Mouse (Mus musculus) telencephalon, adult 2 months (tissue): ENCODE measurements at regions not wholly inside any gene's neighbourhood (a gene's known extent, or its start where the extent isn't known, plus 50 kb on each side); places are given as distances from the start of the nearest gene placed in this dataset.

Source experiments
- DNase-seq: peaks from one replicate; pipeline ENCODE4 v3.0.0-alpha.2; 2011; ENCODE audit warnings: low read depth, low spot score

- no peak for DNase-seq
Observed at GRCm38 (mm10) chr6:31273816-31274215, 124.7 kb upstream of the Mkln1 start.

DNA sequence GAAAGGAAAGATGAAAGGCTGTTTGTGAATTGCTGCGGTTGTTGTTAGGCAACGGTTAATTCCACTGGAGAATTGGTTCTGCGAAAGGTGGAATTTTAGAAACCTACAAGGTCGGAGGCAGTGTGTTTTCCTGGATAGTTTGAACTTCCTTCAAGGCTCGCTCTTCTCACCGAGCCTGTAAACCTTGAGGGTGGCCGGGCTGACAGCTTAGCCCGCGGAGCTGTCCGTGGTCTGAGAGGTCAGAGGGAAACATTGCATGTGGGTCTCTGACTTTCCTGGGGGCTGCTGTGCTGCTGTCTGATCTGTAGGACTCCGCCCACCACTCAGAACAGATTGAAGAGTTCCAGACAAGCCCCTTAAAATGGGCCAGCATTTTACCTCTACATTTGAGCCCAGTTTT is 124.3 kb upstream of the Mkln1 start:
- DNase-seq, result no peak

- DNase-seq, result no peak
Observed at GRCm38 (mm10) chr6:31277792-31278191, 120.7 kb upstream of the Mkln1 start.

DNA sequence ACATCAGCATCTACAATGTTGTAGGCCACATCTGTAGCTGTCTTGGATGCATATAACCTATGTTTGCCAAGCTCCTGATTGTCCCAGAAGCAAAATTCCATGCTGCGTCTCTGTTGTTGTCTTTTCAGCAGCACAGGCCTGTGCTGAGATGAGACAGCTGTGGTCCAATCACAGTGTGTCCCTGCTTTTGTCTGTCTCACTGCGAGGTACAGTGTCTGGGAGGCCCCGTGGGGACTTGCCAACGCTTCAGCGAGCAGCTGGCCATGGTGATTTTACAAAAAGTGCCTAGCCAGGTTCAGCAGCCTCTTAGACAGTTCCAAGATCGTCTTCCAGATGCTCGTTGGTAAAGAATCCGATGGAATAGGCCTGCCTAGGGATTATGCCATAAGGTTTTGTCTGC is 114.6 kb upstream of the Mkln1 start:
- DNase-seq, result no peak

DNA sequence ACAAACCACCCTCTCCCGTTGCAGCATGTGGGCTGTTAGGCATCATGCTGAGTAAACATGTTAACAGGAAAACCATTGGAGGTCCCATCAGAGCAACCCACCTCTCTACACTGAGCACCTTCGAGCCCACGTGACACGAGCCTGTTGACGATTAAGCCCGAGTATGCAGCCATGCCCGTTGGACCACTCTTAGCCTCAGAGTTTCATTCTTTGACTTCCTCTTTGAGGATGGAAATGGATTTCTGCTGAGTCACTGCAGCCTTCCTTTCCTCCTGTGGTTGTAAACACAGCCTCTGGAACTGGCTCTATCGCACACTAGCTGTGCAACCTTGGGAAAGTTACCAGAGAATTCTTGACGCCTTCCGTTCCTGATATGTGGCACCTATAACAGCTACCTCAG is 114.1 kb upstream of the Mkln1 start:
- DNase-seq, result no peak

- DNase-seq, result peak; percentile 95
Observed at GRCm38 (mm10) chr6:31285064-31285463, 113.5 kb upstream of the Mkln1 start.

DNA sequence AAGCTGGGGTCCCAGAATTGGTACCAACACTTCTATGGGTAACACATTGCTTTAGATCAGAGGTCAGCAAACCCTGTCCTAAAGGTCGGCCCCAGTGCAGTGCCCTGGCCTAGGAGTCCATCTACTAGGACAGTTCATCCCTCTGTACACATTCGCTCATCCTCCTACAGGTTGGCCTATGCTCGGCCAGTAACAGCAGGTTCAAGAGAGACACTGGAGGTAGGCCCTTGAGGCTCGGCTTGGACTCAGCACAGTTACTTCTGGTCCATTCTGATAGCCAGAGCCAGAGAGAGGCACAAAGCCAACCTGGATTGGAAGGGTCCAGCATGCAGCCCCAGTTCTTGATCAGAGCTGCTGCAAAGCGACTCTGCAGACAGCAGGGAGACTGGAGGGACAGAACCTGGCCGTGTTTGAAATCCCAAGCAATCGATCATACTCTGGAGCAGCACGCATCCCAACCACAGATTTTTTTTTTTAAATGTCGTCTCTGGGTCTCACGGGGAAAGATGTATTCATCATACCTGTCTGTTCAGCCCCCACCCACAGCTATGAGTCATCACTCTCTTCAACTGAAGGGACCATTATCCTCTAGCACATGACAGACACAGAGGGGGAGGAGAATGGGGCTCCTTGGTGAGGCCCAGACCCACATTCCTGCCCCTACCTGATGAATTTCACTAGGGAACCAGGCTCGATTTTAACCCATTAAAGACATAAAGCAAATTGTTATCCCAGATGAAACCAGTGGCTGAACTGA is 112.4 kb upstream of the Mkln1 start:
- no peak for DNase-seq

DNA sequence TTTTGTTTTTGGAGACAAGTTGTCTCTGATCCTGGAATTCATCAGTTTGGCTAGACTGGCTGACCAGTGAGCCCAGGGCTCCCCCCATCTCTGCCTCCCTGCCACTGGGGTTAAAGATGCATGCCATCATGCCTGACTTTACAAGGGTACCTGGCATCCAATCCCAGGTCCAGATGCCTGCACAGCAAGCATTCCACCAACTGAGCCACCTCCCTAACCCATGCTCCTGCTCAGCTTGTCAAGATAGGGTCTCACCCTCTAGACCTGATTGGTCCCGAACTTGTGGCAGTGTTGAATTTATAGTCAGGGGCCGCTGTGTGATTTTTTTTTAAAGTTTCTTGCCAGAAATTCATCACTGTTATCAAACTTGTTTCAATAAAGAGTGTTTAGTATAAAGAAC is 111.4 kb upstream of the Mkln1 start:
- DNase-seq, result no peak

- peak; percentile 84 for DNase-seq
Observed at GRCm38 (mm10) chr6:31287686-31288085, 110.8 kb upstream of the Mkln1 start.

DNA sequence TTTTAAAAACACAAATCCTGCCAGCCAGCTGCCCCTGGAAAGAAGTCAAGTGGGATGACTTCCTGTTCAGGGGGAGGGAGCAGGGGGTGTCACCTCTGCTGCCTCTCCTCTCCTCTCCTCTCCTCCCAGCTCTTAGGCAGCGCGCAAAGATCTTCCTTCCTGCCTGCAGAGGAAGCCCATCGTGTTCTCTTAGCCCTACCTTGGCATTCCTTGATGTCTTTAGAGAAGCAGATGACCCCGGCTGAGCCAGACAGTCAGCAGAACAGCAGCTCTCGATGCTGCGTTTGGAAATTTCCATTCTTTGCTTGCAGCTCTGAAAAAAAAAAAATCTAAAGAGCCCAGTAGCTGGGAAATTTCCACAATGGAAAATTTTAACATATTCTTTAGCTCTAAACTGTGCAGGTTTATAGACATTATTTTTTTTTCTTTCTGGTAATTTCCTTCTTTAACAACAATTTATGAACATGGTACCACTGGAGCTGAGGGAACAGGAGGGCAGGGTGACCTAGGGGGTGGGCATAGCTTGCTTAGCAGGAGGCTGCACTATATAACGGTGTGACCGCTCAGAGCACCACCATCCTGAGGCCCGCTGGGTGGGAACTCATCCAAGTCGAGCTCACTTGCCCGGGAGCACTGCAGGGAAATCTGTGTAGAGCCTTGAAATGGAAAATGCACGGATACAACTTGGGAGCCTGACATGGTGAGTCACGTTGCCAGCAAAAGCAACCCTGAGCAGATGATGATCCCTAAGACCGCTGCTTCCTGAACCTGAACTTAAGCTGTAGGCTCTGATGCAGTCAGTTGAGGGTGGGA is 109.9 kb upstream of the Mkln1 start:
- DNase-seq, result peak; percentile 85

DNA sequence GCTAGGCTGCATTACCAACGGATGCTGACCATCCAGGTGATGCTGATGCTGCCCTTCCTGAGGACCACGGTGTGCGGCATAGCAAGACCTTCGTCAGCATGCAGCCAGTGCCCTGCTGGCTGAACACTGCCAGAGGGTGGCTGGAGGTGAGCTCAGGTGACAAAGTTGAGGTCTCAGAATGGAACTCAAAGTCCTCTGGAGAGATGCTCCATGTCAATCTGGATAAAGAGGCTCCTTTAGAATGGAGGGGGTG is 109.4 kb upstream of the Mkln1 start:
- no peak for DNase-seq

DNA sequence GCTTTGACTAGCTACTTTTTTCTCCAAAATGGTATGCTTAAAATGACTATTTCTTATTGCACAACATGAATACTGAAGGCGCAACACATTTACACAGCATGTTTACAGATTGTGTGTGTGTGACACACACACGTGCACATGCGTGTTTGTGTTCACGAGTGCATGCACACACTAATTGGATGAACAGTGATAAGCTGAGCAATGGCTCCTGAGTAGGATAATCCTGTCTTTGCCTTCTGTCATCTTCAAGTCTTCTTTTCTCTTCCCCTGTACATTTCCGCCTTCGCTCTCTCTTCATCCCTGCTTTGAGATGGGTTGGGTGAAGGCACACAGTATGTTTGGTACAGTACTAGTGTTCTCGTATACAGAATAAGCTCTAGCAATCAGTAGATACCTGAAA is 106.5 kb upstream of the Mkln1 start:
- no peak for DNase-seq

DNA sequence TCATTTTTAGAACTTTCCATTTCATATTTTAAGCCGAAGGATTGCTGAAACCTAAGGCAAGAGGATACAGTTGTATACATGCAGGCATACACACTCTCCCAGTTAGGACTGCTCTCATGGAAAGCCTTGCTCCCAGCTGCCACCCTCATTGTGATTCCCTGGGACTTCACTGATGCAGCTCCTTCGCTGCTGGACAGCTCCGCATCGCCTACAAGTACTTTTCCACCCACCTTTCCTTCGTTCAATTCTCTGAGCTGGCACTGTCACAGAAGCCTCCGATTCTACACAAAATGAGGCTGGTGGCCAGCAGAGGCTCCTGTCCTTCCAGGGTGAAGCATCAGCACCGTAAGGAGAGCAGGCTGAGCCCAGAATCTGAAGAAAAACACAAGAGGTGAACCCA is 105.5 kb upstream of the Mkln1 start:
- DNase-seq, result no peak

- no peak for DNase-seq
Observed at GRCm38 (mm10) chr6:31299395-31299794, 99.1 kb upstream of the Mkln1 start.

DNA sequence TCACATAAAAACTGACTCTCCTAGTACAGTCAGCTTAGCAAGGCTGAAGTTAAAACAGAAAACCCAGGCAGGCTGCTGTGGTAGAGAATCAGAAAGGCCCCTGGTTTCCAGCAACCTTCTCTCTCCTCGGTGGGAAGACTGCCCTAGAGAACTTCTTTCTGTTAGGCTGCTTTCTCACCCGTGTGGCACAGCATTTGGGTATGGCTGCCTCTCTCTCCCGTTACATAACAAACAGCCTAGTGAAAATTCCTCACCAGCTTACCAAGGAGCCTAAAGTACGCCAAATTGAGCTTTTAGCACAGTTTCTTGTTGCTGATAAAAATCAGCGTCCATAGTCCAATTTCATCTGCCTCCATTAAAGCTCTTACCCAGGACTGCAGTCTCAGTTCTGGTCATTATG is 92.8 kb upstream of the Mkln1 start:
- DNase-seq, result no peak

DNA sequence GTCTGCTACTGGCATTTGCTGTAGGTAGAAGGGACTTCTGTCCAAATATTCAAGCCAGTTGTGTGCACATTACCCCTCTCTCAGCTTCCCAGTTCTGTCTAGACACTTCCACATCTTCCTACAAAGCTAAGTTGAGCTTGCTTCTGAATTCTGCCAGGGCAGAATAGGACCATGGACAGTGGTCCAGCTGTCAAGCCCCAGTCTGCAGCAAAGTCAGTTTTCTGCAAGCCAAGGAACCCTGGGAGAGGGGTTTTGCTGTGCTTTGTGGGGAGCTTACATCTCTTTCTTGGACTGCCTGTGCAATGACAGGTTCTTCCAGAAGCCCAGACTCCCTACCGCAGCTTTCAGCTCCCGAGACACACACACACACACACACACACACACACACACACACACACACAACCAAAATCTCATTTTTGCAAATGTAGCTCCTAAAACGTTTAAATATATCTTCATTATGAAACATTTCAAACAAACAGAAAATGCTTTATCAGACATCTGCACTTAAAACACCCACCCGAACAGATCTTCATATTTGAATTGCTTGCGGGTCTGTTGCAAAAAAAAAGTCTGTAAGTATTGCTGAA is 91.4 kb upstream of the Mkln1 start:
- DNase-seq, result no peak

- DNase-seq, result no peak
Observed at GRCm38 (mm10) chr6:31307899-31308298, 90.6 kb upstream of the Mkln1 start.

- no peak for DNase-seq
Observed at GRCm38 (mm10) chr6:31310660-31311059, 87.9 kb upstream of the Mkln1 start.

DNA sequence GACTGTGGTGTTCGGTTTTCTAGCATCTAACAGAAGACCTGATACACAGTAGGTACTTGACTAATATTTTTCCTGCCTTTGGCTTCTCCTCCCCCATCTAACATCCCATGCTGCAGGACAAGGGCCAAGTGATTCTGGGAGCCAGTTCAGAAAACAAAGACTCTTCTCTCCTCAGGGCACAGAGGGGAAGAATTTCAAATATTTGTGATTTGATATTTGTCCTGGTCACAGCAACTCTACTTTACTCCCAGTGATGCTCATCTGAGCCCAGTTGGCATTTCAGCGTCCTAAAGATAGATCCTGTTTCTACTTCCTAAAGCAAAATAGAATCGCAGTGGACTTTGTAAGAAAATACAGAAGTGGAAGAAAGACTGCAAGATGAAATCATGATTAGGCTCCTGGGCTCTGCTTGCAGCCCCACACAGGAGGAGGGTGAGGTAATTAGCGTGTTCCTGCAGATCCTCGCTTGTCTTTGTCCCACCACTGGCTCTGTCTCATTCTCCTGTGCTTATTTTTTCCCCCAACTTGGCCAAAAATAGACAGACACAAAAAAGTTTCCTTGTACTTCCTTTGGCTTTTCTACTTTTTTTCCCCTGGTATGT is 84.6 kb upstream of the Mkln1 start:
- DNase-seq, result no peak

DNA sequence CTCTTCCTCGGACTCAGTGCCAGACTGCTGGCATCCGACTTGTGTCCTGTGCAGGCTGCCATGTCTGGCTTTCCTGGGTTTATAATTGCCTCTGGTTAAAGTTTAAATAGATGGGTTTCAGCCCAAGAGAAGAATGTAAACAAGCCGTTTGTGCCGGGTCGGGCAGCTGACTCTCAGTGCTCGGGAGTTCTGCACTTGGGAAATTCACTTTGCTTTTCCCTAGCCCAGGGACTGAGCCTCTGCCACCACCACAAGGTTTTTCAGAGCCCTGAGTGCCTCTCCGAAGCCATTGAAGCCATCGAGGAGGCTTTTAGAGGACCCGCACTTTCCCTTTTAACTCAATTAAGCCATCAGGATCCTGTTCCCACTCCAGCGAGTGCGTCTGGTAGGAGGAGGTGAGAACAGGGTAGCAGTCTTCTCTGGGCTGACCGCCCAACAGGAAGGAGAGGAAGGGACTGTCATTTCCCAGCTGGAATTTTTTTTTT is 80.8 kb upstream of the Mkln1 start:
- DNase-seq, result no peak

DNA sequence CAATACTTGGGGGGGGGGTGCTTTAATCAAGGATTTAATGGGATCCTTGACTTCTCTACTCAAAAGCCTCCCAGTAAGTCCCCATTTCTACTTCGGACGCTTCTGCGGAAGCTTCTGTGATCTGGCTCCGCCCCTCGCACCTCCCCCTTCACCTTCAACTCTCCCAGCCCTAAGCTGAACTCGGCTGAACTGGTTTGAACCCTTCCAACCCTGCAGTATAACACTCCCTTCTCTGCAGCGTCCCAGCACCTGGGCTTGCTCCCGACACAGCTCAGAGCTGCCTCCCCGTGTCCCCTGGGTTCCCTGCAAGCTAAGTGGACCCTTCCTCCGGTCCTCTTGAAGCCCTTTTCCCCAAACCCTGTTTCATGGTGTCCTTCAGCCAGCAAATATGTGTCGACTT is 80.0 kb upstream of the Mkln1 start:
- no peak for DNase-seq

- no peak for DNase-seq
Observed at GRCm38 (mm10) chr6:31319431-31319830, 79.1 kb upstream of the Mkln1 start.
